Mouse (Mus musculus): ENCODE data around the gene Frmd4b. TPM values are rescaled to one million over a fixed set of nuclear protein-coding genes. Genes with fewer than 3 reads are reported as not detected.

The Frmd4b gene
- polyA plus RNA-seq, 1 experiment from 2014 or later, result 12.9 TPM

GRCm38 (mm10) chr6:97342185-97342584, 275.2 kb downstream of the Frmd4b start:
- Histone ChIP-seq H3K27me3 (no peaks in the 10 kb centered on the region), H3K9ac (replicated peaks) (no peak overlapping the region), H3K4me3 (replicated peaks) (no peak overlapping the region), H3K9me3 (no peaks in the 10 kb centered on the region), H3K36me3 (no peaks in the 10 kb centered on the region), H3K4me2 (no peak overlapping the region), H3K27ac (no peak overlapping the region), H3K4me1 (replicated peaks) (peaks cover 13% of the 10 kb centered on the region)
- no peak for ATAC-seq (ENCODE audit: insufficient number of reproducible peaks, insufficient read depth, low FRiP score, low TSS enrichment, low read depth)
- 87% methylated on average over 5 of the region's 5 CpGs for WGBS

GRCm38 (mm10) chr6:97341628-97342027, 275.7 kb downstream of the Frmd4b start:
- Histone ChIP-seq H3K36me3 (no peaks in the 10 kb centered on the region), H3K9ac (replicated peaks) (no peak overlapping the region), H3K27me3 (no peaks in the 10 kb centered on the region), H3K9me3 (no peaks in the 10 kb centered on the region), H3K4me3 (replicated peaks) (no peak overlapping the region), H3K4me2 (no peak overlapping the region), H3K4me1 (replicated peaks) (peaks cover 12% of the 10 kb centered on the region), H3K27ac (no peak overlapping the region)
- WGBS, result 63% methylated on average over 1 of the region's 1 CpGs
- no peak for ATAC-seq (ENCODE audit: insufficient number of reproducible peaks, insufficient read depth, low FRiP score, low TSS enrichment, low read depth)

- peaks cover 9% of the 10 kb centered on the region; the same call in 1 of the 2 replicates for H3K4me1 ChIP-seq (replicated peaks)
- no peak overlapping the region for H3K4me3 ChIP-seq (replicated peaks)
- no peak overlapping the region for H3K9ac ChIP-seq (replicated peaks)
- H3K27me3 ChIP-seq, result no peaks in the 10 kb centered on the region
- WGBS, result 86% methylated on average over 3 of the region's 3 CpGs
- H3K27ac ChIP-seq, result no peak overlapping the region
- ATAC-seq (ENCODE audit: insufficient number of reproducible peaks, insufficient read depth, low FRiP score, low TSS enrichment, low read depth), result no peak
- no peak overlapping the region for H3K4me2 ChIP-seq
- no peaks in the 10 kb centered on the region for H3K9me3 ChIP-seq
- H3K36me3 ChIP-seq, result no peaks in the 10 kb centered on the region
These were observed 276.2 kb downstream of the Frmd4b start for GRCm38 (mm10) chr6:97341148-97341547.

GRCm38 (mm10) chr6:97340211-97340791, 277.0 kb downstream of the Frmd4b start:
- H3K4me2 ChIP-seq, result no peak overlapping the region
- no peaks in the 10 kb centered on the region for H3K27me3 ChIP-seq
- no peak for ATAC-seq (ENCODE audit: insufficient number of reproducible peaks, insufficient read depth, low FRiP score, low TSS enrichment, low read depth)
- H3K9ac ChIP-seq (replicated peaks), result no peak overlapping the region
- H3K4me1 ChIP-seq (replicated peaks), result peaks cover 9% of the 10 kb centered on the region; the same call in 1 of the 2 replicates
- no peaks in the 10 kb centered on the region for H3K36me3 ChIP-seq
- H3K9me3 ChIP-seq, result no peaks in the 10 kb centered on the region
- no peak overlapping the region for H3K4me3 ChIP-seq (replicated peaks)
- H3K27ac ChIP-seq, result no peak overlapping the region
- WGBS, result 83% methylated on average over 17 of the region's 17 CpGs

GRCm38 (mm10) chr6:97339271-97339681, 278.1 kb downstream of the Frmd4b start:
- Histone ChIP-seq H3K4me2 (no peak overlapping the region), H3K27me3 (no peaks in the 10 kb centered on the region), H3K9me3 (no peaks in the 10 kb centered on the region), H3K4me1 (replicated peaks) (peaks cover 9% of the 10 kb centered on the region; the same call in 1 of the 2 replicates), H3K9ac (replicated peaks) (no peak overlapping the region), H3K27ac (no peak overlapping the region), H3K36me3 (no peaks in the 10 kb centered on the region), H3K4me3 (replicated peaks) (no peak overlapping the region)
- ATAC-seq (ENCODE audit: insufficient number of reproducible peaks, insufficient read depth, low FRiP score, low TSS enrichment, low read depth), result no peak
- 24% methylated on average over 5 of the region's 5 CpGs for WGBS

GRCm38 (mm10) chr6:97338843-97339242, 278.5 kb downstream of the Frmd4b start:
- peaks cover 9% of the 10 kb centered on the region; the same call in 1 of the 2 replicates for H3K4me1 ChIP-seq (replicated peaks)
- no peak overlapping the region for H3K27ac ChIP-seq
- H3K36me3 ChIP-seq, result no peaks in the 10 kb centered on the region
- WGBS, result 64% methylated on average over 4 of the region's 4 CpGs
- no peaks in the 10 kb centered on the region for H3K9me3 ChIP-seq
- no peak overlapping the region for H3K4me2 ChIP-seq
- H3K4me3 ChIP-seq (replicated peaks), result no peak overlapping the region
- no peak overlapping the region for H3K9ac ChIP-seq (replicated peaks)
- no peak for ATAC-seq (ENCODE audit: insufficient number of reproducible peaks, insufficient read depth, low FRiP score, low TSS enrichment, low read depth)
- no peaks in the 10 kb centered on the region for H3K27me3 ChIP-seq

- no peak overlapping the region for H3K4me3 ChIP-seq (replicated peaks)
- H3K9ac ChIP-seq (replicated peaks), result no peak overlapping the region
- H3K27me3 ChIP-seq, result no peaks in the 10 kb centered on the region
- ATAC-seq (ENCODE audit: insufficient number of reproducible peaks, insufficient read depth, low FRiP score, low TSS enrichment, low read depth), result no peak
- no peaks in the 10 kb centered on the region for H3K9me3 ChIP-seq
- no peak overlapping the region for H3K27ac ChIP-seq
- H3K36me3 ChIP-seq, result no peaks in the 10 kb centered on the region
- WGBS, result 82% methylated on average over 3 of the region's 3 CpGs
- no peaks in the 10 kb centered on the region for H3K4me1 ChIP-seq (replicated peaks)
- no peak overlapping the region for H3K4me2 ChIP-seq
These were observed 284.0 kb downstream of the Frmd4b start for GRCm38 (mm10) chr6:97333323-97333722.

GRCm38 (mm10) chr6:97323951-97324350, 293.4 kb downstream of the Frmd4b start:
- H3K4me1 ChIP-seq (replicated peaks), result no peaks in the 10 kb centered on the region
- no peak overlapping the region for H3K9ac ChIP-seq (replicated peaks)
- no peaks in the 10 kb centered on the region for H3K36me3 ChIP-seq
- H3K27ac ChIP-seq, result no peak overlapping the region
- H3K9me3 ChIP-seq, result no peaks in the 10 kb centered on the region
- H3K4me3 ChIP-seq (replicated peaks), result no peak overlapping the region
- H3K27me3 ChIP-seq, result no peaks in the 10 kb centered on the region
- ATAC-seq (ENCODE audit: insufficient number of reproducible peaks, insufficient read depth, low FRiP score, low TSS enrichment, low read depth), result no peak
- no peak overlapping the region for H3K4me2 ChIP-seq
- 80% methylated on average over 4 of the region's 4 CpGs for WGBS

- WGBS, result 83% methylated on average over 12 of the region's 12 CpGs
- Histone ChIP-seq H3K4me2 (no peak overlapping the region), H3K27ac (no peak overlapping the region), H3K9ac (replicated peaks) (no peak overlapping the region), H3K9me3 (no peaks in the 10 kb centered on the region), H3K36me3 (no peaks in the 10 kb centered on the region), H3K4me1 (replicated peaks) (no peaks in the 10 kb centered on the region), H3K27me3 (no peaks in the 10 kb centered on the region), H3K4me3 (replicated peaks) (no peak overlapping the region)
- ATAC-seq (ENCODE audit: insufficient number of reproducible peaks, insufficient read depth, low FRiP score, low TSS enrichment, low read depth), result no peak
These were observed 295.2 kb downstream of the Frmd4b start for GRCm38 (mm10) chr6:97322126-97322525.

- H3K9me3 ChIP-seq, result no peaks in the 10 kb centered on the region
- no peak overlapping the region for H3K4me2 ChIP-seq
- WGBS, result 74% methylated on average over 11 of the region's 11 CpGs
- H3K9ac ChIP-seq (replicated peaks), result no peak overlapping the region
- no peak overlapping the region for H3K27ac ChIP-seq
- no peak for ATAC-seq (ENCODE audit: insufficient number of reproducible peaks, insufficient read depth, low FRiP score, low TSS enrichment, low read depth)
- H3K4me3 ChIP-seq (replicated peaks), result no peak overlapping the region
- H3K27me3 ChIP-seq, result no peaks in the 10 kb centered on the region
- no peaks in the 10 kb centered on the region for H3K36me3 ChIP-seq
- H3K4me1 ChIP-seq (replicated peaks), result no peaks in the 10 kb centered on the region
These were observed 296.2 kb downstream of the Frmd4b start for GRCm38 (mm10) chr6:97321156-97321555.

GRCm38 (mm10) chr6:97319081-97319480, 298.3 kb downstream of the Frmd4b start:
- no peak overlapping the region for H3K4me2 ChIP-seq
- no peak overlapping the region for H3K27ac ChIP-seq
- no peaks in the 10 kb centered on the region for H3K9me3 ChIP-seq
- H3K27me3 ChIP-seq, result no peaks in the 10 kb centered on the region
- no peaks in the 10 kb centered on the region for H3K4me1 ChIP-seq (replicated peaks)
- H3K9ac ChIP-seq (replicated peaks), result no peak overlapping the region
- WGBS, result 83% methylated on average over 4 of the region's 4 CpGs
- no peak for ATAC-seq (ENCODE audit: insufficient number of reproducible peaks, insufficient read depth, low FRiP score, low TSS enrichment, low read depth)
- no peaks in the 10 kb centered on the region for H3K36me3 ChIP-seq
- H3K4me3 ChIP-seq (replicated peaks), result no peak overlapping the region

GRCm38 (mm10) chr6:97317956-97318355, 299.4 kb downstream of the Frmd4b start:
- no peak overlapping the region for H3K9ac ChIP-seq (replicated peaks)
- no peak overlapping the region for H3K4me3 ChIP-seq (replicated peaks)
- no peaks in the 10 kb centered on the region for H3K36me3 ChIP-seq
- no peak overlapping the region for H3K4me2 ChIP-seq
- no peaks in the 10 kb centered on the region for H3K4me1 ChIP-seq (replicated peaks)
- WGBS, result 93% methylated on average over 3 of the region's 3 CpGs
- no peak overlapping the region for H3K27ac ChIP-seq
- H3K27me3 ChIP-seq, result no peaks in the 10 kb centered on the region
- no peak for ATAC-seq (ENCODE audit: insufficient number of reproducible peaks, insufficient read depth, low FRiP score, low TSS enrichment, low read depth)
- no peaks in the 10 kb centered on the region for H3K9me3 ChIP-seq

Data from limb, embryonic 12.5 days (tissue).